Mouse (Mus musculus): ENCODE measurements at regions not wholly inside any gene's neighbourhood (a gene's known extent, or its start where the extent isn't known, plus 50 kb on each side); places are given as distances from the start of the nearest gene placed in this dataset.
"Not testable (repeated sequence)": the region's sequence is repeated elsewhere in the genome, so short reads cannot be mapped to it uniquely, and the experiment has no call there.

GRCm38 (mm10) chrX:94785983-94786382 lies 61.6 kb downstream of the Zxdb start:
- DNase-seq (ENCODE audit: extremely low spot score in 1 of 2, low spot score in 1 of 2), result no peak

- DNase-seq (ENCODE audit: extremely low spot score in 1 of 2, low spot score in 1 of 2), result no peak
Measured at GRCm38 (mm10) chrX:94788331-94788920, 64.1 kb downstream of the Zxdb start.

GRCm38 (mm10) chrX:94796845-94797244 lies 72.5 kb downstream of the Zxdb start:
- DNase-seq (ENCODE audit: extremely low spot score in 1 of 2, low spot score in 1 of 2), result not testable (repeated sequence)

GRCm38 (mm10) chrX:94797348-94798182 lies 73.2 kb downstream of the Zxdb start:
- not testable (repeated sequence) for DNase-seq (ENCODE audit: extremely low spot score in 1 of 2, low spot score in 1 of 2)

DNA sequence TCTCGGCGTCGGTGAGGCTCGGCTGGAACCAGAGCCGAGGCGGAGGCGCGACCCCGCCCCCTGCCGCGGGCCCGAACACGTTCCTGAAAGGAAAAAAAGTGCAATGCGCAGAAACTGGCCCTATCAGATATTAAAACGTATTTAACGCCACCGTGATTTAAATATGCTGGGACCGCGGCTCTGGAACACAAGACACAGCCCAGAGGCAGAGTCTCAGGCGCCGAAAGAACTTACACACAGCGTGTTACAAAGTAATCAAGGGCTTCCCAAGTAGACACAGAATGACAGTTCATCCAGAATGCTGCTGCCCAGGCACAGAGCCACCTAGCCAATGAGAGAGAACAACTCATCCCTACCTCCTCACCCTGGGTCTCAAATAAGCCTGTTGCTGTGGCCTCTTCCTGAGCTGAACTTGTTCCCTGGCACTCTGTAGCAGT lies 73.8 kb downstream of the Zxdb start:
- DNase-seq (ENCODE audit: extremely low spot score in 1 of 2, low spot score in 1 of 2), result not testable (repeated sequence)

DNA sequence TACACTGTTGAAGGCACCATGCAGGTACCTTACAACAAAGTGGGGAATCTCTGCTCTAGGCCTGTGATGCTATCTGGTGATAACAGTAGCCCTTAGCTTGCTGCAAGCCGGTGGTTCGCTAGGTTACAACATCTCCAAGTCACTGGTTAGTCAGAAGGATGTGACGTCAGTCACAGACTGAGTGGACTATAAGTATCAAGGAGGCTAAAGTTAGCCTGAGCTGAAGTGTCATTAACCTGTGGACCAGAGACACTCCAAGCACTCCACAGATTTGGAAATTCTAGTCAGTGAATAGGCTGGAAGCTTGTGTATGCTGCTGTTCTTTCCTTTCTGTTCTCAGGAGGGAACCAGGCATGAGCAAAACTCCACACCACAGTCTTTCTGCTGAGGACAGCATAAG lies 88.4 kb downstream of the Zxdb start:
- DNase-seq (ENCODE audit: extremely low spot score in 1 of 2, low spot score in 1 of 2), result not testable (repeated sequence)

- DNase-seq (ENCODE audit: extremely low spot score in 1 of 2, low spot score in 1 of 2), result not testable (repeated sequence)
Measured at GRCm38 (mm10) chrX:94827524-94827923, 103.2 kb downstream of the Zxdb start.

GRCm38 (mm10) chrX:94844110-94844779 lies 119.9 kb downstream of the Zxdb start:
- DNase-seq (ENCODE audit: extremely low spot score in 1 of 2, low spot score in 1 of 2), result not testable (repeated sequence)

DNA sequence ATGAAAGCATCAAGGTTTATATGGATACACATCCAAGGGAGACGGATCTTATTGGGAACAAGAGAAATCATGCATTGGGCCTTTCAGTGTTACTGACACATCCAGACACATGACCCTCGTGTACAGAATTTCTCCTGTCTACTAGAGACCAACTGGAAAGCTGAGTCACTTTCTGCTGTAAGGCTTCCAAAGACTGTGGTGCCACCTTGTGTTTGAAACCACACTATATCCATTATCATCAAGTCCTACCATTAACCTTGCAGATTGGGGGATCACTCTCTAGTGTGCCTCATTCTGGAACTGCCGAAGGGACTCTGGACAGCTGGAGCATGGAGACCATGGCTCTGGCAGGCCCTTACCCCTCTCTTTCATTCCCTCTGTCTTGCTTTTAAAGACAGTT lies 125.2 kb downstream of the Zxdb start:
- DNase-seq (ENCODE audit: extremely low spot score in 1 of 2, low spot score in 1 of 2), result not testable (repeated sequence)

DNA sequence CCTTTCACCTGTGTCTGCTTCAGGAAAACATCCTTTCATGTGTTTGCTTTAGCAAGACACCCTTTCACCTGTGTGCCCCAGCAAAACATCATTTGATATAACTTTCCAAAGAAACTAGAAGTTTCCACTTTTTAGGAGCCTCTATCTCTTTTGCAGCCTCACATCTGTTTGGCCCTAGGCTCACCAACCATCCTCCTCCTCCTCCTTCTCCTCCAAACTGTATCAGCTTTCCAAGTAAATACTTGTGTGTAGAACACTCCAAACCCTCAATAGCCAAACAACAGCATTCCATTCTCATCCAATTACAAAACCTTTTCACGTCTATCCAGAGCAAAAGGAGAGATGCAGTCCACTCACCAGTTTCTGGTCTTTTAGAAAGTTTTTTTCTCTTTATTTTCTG lies 133.1 kb downstream of the Zxdb start:
- DNase-seq (ENCODE audit: extremely low spot score in 1 of 2, low spot score in 1 of 2), result no peak

- DNase-seq (ENCODE audit: extremely low spot score in 1 of 2, low spot score in 1 of 2), result no peak
Measured at GRCm38 (mm10) chrX:94857954-94858353, 133.6 kb downstream of the Zxdb start.

DNA sequence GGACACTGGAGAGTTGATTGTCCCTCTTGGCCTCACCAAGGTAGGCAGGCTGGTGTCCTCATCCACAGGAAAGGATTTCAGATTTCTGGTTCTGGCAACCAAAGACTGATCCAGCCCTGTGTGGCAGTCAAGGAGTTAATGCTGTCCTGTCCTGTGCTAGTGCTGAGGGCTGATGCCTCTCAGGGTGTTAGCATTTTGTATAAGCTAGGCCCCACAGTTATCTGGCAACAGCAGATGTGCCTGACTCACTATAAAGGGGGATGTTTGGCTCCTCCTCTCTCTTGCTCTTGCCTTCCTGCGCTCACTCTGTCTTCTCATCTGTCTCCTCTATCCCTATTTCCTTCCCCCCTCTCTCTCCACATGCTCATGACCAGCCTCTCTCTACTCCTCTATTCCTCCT lies 138.8 kb downstream of the Zxdb start:
- no peak for DNase-seq (ENCODE audit: extremely low spot score in 1 of 2, low spot score in 1 of 2)

DNA sequence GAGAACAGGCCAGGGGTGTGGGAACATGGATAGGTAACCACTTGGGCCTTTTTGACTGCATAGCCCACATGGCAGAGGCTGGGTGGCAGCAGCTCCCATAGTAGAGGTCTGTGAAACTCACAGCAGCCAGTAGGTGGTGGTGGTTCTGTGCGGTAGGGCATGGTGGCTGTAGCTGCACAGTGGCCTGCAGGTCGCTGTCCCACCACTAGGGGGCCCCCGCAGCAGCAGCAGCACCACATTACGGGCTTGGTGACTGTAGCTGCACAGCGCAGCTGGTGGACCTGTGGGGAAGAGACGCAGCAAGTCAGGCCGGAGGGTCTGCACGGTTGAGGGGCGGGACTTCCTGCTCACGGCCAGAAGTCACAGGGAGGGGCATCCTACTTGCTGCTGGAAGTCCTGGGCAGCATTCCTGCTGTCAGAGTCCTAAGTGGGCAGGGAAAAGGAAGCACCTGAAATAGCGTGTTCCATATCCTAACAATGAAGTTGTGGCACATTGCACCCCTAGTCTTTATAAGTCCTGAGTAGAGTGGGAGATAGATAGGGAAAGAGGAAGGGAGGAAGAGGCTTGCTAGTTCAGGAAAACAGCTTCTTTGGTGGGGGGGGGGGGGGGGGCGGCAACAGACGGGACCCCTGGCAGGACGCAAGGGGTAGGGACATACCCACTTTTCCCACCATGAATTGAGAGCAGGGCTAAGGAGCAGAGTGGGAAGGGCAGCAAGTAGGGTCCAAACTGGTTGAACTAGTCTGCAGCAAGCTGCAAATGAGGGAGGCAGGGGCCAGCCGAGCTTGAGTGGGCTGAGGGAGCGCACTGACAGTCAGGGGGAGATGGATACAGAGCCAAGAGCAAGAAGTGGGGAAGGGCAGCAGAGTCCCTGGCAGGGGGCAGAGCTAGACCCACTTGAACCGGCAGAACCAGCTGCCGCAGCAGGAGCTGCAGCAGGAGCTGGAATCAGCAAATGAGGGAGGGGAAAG lies 141.4 kb downstream of the Zxdb start:
- peak; percentile 77 to 89 for DNase-seq (ENCODE audit: extremely low spot score in 1 of 2, low spot score in 1 of 2)

DNA sequence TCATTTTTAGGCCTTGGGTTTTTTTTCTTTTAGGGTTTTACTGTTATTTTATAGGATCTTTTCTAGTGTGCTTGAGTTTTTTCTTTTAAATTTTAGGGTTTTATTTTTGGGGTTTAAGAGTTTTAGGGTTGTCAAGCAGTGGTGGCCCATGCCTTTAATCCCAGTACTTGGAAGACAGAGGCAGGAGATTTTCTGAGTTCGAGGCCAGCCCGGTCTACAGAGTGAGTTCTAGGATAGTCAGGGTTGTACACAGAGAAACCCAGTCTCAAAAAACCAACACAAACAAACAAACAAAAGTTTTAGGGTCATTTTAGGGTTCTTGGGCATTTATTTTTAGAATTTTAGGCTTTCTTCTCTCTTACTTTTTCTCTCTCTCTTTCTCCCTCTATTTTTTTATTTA lies 142.9 kb downstream of the Spin4 start:
- not testable (repeated sequence) for DNase-seq (ENCODE audit: extremely low spot score in 1 of 2, low spot score in 1 of 2)
